Mouse (Mus musculus): ENCODE data around the gene Lcat.

Gene Lcat

GRCm38 (mm10) chr8:105942542-105942941, 640 bp downstream of the Lcat start:
- DNase-seq: peak; percentile 51

GRCm38 (mm10) chr8:105942026-105942425, 1.2 kb downstream of the Lcat start:
- no peak for DNase-seq

- DNase-seq: peak; percentile 46
These were observed 4.9 kb downstream of the Lcat start, which contains the start of gene Psmb10 for GRCm38 (mm10) chr8:105938306-105938669. Gene Psmb10 (minus strand): TSS chr8:105938444.

- peak; percentile 56 for DNase-seq
These were observed 5.5 kb downstream of the Lcat start for GRCm38 (mm10) chr8:105937496-105938305.

- DNase-seq: peak; percentile 92
These were observed 6.2 kb downstream of the Lcat start for GRCm38 (mm10) chr8:105936866-105937475.

- no peak for DNase-seq
These were observed 7.1 kb downstream of the Lcat start for GRCm38 (mm10) chr8:105935863-105936603.

- DNase-seq: no peak
These were observed 8.1 kb downstream of the Lcat start for GRCm38 (mm10) chr8:105935105-105935504.

GRCm38 (mm10) chr8:105933762-105934161, 9.4 kb downstream of the Lcat start, which contains the start of gene Ctrl:
Gene Ctrl (minus strand): TSS chr8:105933862.
- no peak for DNase-seq

GRCm38 (mm10) chr8:105932525-105932924, 10.7 kb downstream of the Lcat start:
- no peak for DNase-seq

GRCm38 (mm10) chr8:105931271-105931670, 11.9 kb downstream of the Lcat start:
- no peak for DNase-seq

GRCm38 (mm10) chr8:105930602-105931001, 12.6 kb downstream of the Lcat start:
- peak; percentile 85 for DNase-seq

GRCm38 (mm10) chr8:105925123-105925522, 18.1 kb downstream of the Lcat start:
- no peak for DNase-seq

- DNase-seq: no peak
These were observed 23.8 kb downstream of the Lcat start for GRCm38 (mm10) chr8:105919390-105919789.

GRCm38 (mm10) chr8:105900941-105901616, 42.1 kb downstream of the Lcat start:
- no peak for DNase-seq

- peak; percentile 96 for DNase-seq
These were observed 42.8 kb downstream of the Lcat start, which contains the start of gene Pskh1 for GRCm38 (mm10) chr8:105900180-105900940. Gene Pskh1 (plus strand): TSS chr8:105900441.

- no peak for DNase-seq
These were observed 45.2 kb downstream of the Lcat start for GRCm38 (mm10) chr8:105897801-105898480.

GRCm38 (mm10) chr8:105893339-105893738, 49.8 kb downstream of the Lcat start, which contains the start of gene Nrn1l:
Gene Nrn1l (plus strand): TSS chr8:105893567.
- peak; percentile 70 for DNase-seq

- no peak for DNase-seq
These were observed 50.8 kb downstream of the Lcat start for GRCm38 (mm10) chr8:105892432-105892831.

GRCm38 (mm10) chr8:105890870-105891269, 52.3 kb downstream of the Lcat start:
- no peak for DNase-seq

GRCm38 (mm10) chr8:105889756-105890465, 53.3 kb downstream of the Lcat start:
- no peak for DNase-seq
